Mouse (Mus musculus): ENCODE results near the gene Fam19a1. TPM values are rescaled to one million over a fixed set of nuclear protein-coding genes. Genes with fewer than 3 reads are reported as not detected.

Gene Fam19a1
- polyA plus RNA-seq (2011; ENCODE audit: insufficient read depth, insufficient read length, low read depth, missing spikeins), result not detected in 2 replicates

GRCm38 (mm10) chr6:96112854-96113253, at the start of gene Fam19a1:
Gene Fam19a1, plus strand, starts transcription at chr6:96113154.
- Histone ChIP-seq H3K4me3 (ENCODE audit: low read depth, low read length) (no peak within 1 kb of the TSS), H3K27ac (ENCODE audit: insufficient read depth, low read length) (no peak within 1 kb of the TSS), H3K9ac (ENCODE audit: low read depth, poor library complexity, severe bottlenecking) (no peak within 1 kb of the TSS), H3K4me1 (ENCODE audit: control insufficient read depth, insufficient read depth, low read length) (no peaks in the 10 kb centered on the region), H3K36me3 (ENCODE audit: control insufficient read depth, insufficient read depth, low read length, poor library complexity, severe bottlenecking) (no peaks in the 10 kb centered on the region), H3K9me3 (replicated peaks; ENCODE audit: control insufficient read depth, insufficient read depth, low read length, poor library complexity, severe bottlenecking) (no peaks in the 10 kb centered on the region), H3K27me3 (ENCODE audit: control insufficient read depth, insufficient read depth, low read length, poor library complexity, severe bottlenecking) (peaks cover 2% of the 10 kb centered on the region; the same call in 1 of the 2 replicates)
- TF ChIP-seq CTCF (IDR thresholded peaks at IDR 0.05; ENCODE audit: low read depth, low read length) (no peak), EP300 (IDR thresholded peaks at IDR 0.05; ENCODE audit: insufficient read depth, low read depth, low read length) (no peak), POLR2A (IDR thresholded peaks at IDR 0.05; ENCODE audit: insufficient read depth, low read length) (no peak)

GRCm38 (mm10) chr6:96071080-96071479, 41.9 kb upstream of the Fam19a1 start:
- TF ChIP-seq CTCF (IDR thresholded peaks at IDR 0.05; ENCODE audit: low read depth, low read length), result no peak
- H3K4me1 ChIP-seq (ENCODE audit: control insufficient read depth, insufficient read depth, low read length), result no peaks in the 10 kb centered on the region

GRCm38 (mm10) chr6:96071567-96071966, 41.4 kb upstream of the Fam19a1 start:
- TF ChIP-seq CTCF (IDR thresholded peaks at IDR 0.05; ENCODE audit: low read depth, low read length), result no peak
- no peak for TF ChIP-seq EP300 (IDR thresholded peaks at IDR 0.05; ENCODE audit: insufficient read depth, low read depth, low read length)
- no peak for TF ChIP-seq POLR2A (IDR thresholded peaks at IDR 0.05; ENCODE audit: insufficient read depth, low read length)
- no peak overlapping the region for H3K4me3 ChIP-seq (ENCODE audit: low read depth, low read length)
- no peak overlapping the region for H3K9ac ChIP-seq (ENCODE audit: low read depth, poor library complexity, severe bottlenecking)
- no peak overlapping the region for H3K27ac ChIP-seq (ENCODE audit: insufficient read depth, low read length)
- H3K36me3 ChIP-seq (ENCODE audit: control insufficient read depth, insufficient read depth, low read length, poor library complexity, severe bottlenecking), result no peaks in the 10 kb centered on the region
- H3K4me1 ChIP-seq (ENCODE audit: control insufficient read depth, insufficient read depth, low read length), result no peaks in the 10 kb centered on the region
- H3K27me3 ChIP-seq (ENCODE audit: control insufficient read depth, insufficient read depth, low read length, poor library complexity, severe bottlenecking), result no peaks in the 10 kb centered on the region
- no peaks in the 10 kb centered on the region for H3K9me3 ChIP-seq (replicated peaks; ENCODE audit: control insufficient read depth, insufficient read depth, low read length, poor library complexity, severe bottlenecking)

More at GRCm38 (mm10) chr6:96071080-96071479, 41.9 kb upstream of the Fam19a1 start:
- no peak overlapping the region for H3K4me3 ChIP-seq (ENCODE audit: low read depth, low read length)
- H3K27ac ChIP-seq (ENCODE audit: insufficient read depth, low read length), result no peak overlapping the region
- H3K36me3 ChIP-seq (ENCODE audit: control insufficient read depth, insufficient read depth, low read length, poor library complexity, severe bottlenecking), result no peaks in the 10 kb centered on the region
- H3K9ac ChIP-seq (ENCODE audit: low read depth, poor library complexity, severe bottlenecking), result no peak overlapping the region
- no peaks in the 10 kb centered on the region for H3K9me3 ChIP-seq (replicated peaks; ENCODE audit: control insufficient read depth, insufficient read depth, low read length, poor library complexity, severe bottlenecking)
- no peaks in the 10 kb centered on the region for H3K27me3 ChIP-seq (ENCODE audit: control insufficient read depth, insufficient read depth, low read length, poor library complexity, severe bottlenecking)

GRCm38 (mm10) chr6:96089961-96090360, 23.0 kb upstream of the Fam19a1 start:
- Histone ChIP-seq H3K27me3 (ENCODE audit: control insufficient read depth, insufficient read depth, low read length, poor library complexity, severe bottlenecking) (no peaks in the 10 kb centered on the region), H3K4me1 (ENCODE audit: control insufficient read depth, insufficient read depth, low read length) (no peaks in the 10 kb centered on the region), H3K9ac (ENCODE audit: low read depth, poor library complexity, severe bottlenecking) (no peak overlapping the region), H3K36me3 (ENCODE audit: control insufficient read depth, insufficient read depth, low read length, poor library complexity, severe bottlenecking) (no peaks in the 10 kb centered on the region), H3K27ac (ENCODE audit: insufficient read depth, low read length) (no peak overlapping the region), H3K4me3 (ENCODE audit: low read depth, low read length) (no peak overlapping the region), H3K9me3 (replicated peaks; ENCODE audit: control insufficient read depth, insufficient read depth, low read length, poor library complexity, severe bottlenecking) (no peaks in the 10 kb centered on the region)
- TF ChIP-seq EP300 (IDR thresholded peaks at IDR 0.05; ENCODE audit: insufficient read depth, low read depth, low read length), result no peak
- TF ChIP-seq POLR2A (IDR thresholded peaks at IDR 0.05; ENCODE audit: insufficient read depth, low read length), result no peak
- no peak for TF ChIP-seq CTCF (IDR thresholded peaks at IDR 0.05; ENCODE audit: low read depth, low read length)

GRCm38 (mm10) chr6:96093716-96094115, 19.2 kb upstream of the Fam19a1 start:
- Histone ChIP-seq H3K36me3 (ENCODE audit: control insufficient read depth, insufficient read depth, low read length, poor library complexity, severe bottlenecking) (no peaks in the 10 kb centered on the region), H3K4me3 (ENCODE audit: low read depth, low read length) (no peak overlapping the region), H3K9ac (ENCODE audit: low read depth, poor library complexity, severe bottlenecking) (no peak overlapping the region), H3K27me3 (ENCODE audit: control insufficient read depth, insufficient read depth, low read length, poor library complexity, severe bottlenecking) (no peaks in the 10 kb centered on the region), H3K27ac (ENCODE audit: insufficient read depth, low read length) (no peak overlapping the region), H3K9me3 (replicated peaks; ENCODE audit: control insufficient read depth, insufficient read depth, low read length, poor library complexity, severe bottlenecking) (no peaks in the 10 kb centered on the region), H3K4me1 (ENCODE audit: control insufficient read depth, insufficient read depth, low read length) (no peaks in the 10 kb centered on the region)
- TF ChIP-seq CTCF (IDR thresholded peaks at IDR 0.05; ENCODE audit: low read depth, low read length) (no peak), EP300 (IDR thresholded peaks at IDR 0.05; ENCODE audit: insufficient read depth, low read depth, low read length) (no peak), POLR2A (IDR thresholded peaks at IDR 0.05; ENCODE audit: insufficient read depth, low read length) (no peak)

- no peak overlapping the region for H3K9ac ChIP-seq (ENCODE audit: low read depth, poor library complexity, severe bottlenecking)
- H3K27me3 ChIP-seq (ENCODE audit: control insufficient read depth, insufficient read depth, low read length, poor library complexity, severe bottlenecking), result no peaks in the 10 kb centered on the region
- no peak for TF ChIP-seq POLR2A (IDR thresholded peaks at IDR 0.05; ENCODE audit: insufficient read depth, low read length)
- TF ChIP-seq EP300 (IDR thresholded peaks at IDR 0.05; ENCODE audit: insufficient read depth, low read depth, low read length), result no peak
- no peak for TF ChIP-seq CTCF (IDR thresholded peaks at IDR 0.05; ENCODE audit: low read depth, low read length)
- H3K27ac ChIP-seq (ENCODE audit: insufficient read depth, low read length), result no peak overlapping the region
- H3K36me3 ChIP-seq (ENCODE audit: control insufficient read depth, insufficient read depth, low read length, poor library complexity, severe bottlenecking), result no peaks in the 10 kb centered on the region
- no peak overlapping the region for H3K4me3 ChIP-seq (ENCODE audit: low read depth, low read length)
- no peaks in the 10 kb centered on the region for H3K9me3 ChIP-seq (replicated peaks; ENCODE audit: control insufficient read depth, insufficient read depth, low read length, poor library complexity, severe bottlenecking)
- H3K4me1 ChIP-seq (ENCODE audit: control insufficient read depth, insufficient read depth, low read length), result no peaks in the 10 kb centered on the region
These were observed 14.7 kb upstream of the Fam19a1 start for GRCm38 (mm10) chr6:96098225-96098624.

Data from ES-Bruce4 (cell line).